Mouse (Mus musculus) spleen, adult 2 months (tissue): ENCODE data around the gene Extl2.

Experiments used
- CTCF ChIP-seq: fragments of 200-500 bp; IDR thresholded peaks from 2 replicates; pipeline ENCODE4 v1.5.1; 2011; ENCODE audit warnings: mild to moderate bottlenecking, inconsistent platforms; ENCODE audit not compliant: insufficient read depth, insufficient read length, insufficient replicate concordance; ENCODE audit errors: extremely low read depth
- POLR2A ChIP-seq: fragments of 200-500 bp; IDR thresholded peaks from 2 replicates; pipeline ENCODE4 v1.6.1; 2011; ENCODE audit warnings: low read depth, low read length, inconsistent platforms

DNA sequence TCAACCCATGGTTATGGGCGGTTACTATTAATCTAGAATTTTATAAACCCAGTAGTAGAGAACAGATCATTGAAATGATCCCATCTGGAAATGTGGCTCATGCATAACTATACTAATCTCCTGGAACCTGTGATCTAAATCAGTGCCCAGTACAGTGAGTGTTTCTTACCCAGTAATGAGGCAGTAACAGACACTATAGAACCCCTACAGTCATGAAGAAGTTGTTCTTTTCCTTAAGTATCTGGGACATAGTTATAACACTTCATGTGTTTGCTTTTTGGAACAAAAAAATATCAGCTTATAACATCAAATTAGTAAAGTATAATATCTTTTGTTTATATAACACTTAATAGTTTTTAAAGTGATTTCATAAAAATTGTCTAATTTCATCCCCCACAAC, 43.7 kb upstream of the Extl2 start:
- TF ChIP-seq CTCF (no peak), POLR2A (no peak)
